Mouse (Mus musculus): ENCODE results near the gene Ahrr.

Gene Ahrr

DNA sequence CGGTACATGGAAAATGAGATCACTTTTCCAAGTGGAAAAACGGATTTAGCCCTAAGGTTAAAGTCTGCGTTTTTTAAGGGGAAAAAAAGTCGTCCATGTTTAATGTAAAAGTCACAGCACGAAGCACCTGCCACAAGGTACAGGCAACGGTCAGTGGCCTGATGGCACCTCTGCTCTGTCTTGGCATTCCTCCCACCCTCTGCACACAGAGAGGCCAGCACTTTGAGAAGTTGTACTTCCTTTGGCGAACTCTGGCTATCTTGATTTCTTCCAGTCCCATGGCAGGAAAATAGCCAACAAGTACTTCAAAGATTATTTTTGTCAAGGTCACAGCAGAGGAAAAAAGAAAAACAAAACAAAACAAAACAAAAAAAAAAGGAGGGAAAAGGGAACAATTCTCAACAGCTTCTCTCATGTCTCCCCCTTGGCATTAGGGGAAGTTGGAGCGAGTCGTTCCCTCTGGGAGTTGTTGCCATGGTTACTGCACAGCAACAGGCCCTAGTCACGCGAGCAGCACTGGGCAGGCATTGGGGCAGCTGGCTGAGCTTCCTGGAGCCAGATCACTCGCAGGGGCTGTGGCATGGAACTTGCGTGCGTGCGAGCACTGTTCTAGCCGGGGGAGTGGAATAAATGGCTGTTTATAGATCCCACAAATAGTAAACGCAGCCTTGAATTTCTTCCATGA, 46.8 kb downstream of the Ahrr start:
- DNase-seq (ENCODE audit: low spot score), result peak; percentile 71

- DNase-seq (ENCODE audit: low spot score), result no peak
Measured at GRCm38 (mm10) chr13:74237574-74237973, 54.6 kb downstream of the Ahrr start.

- DNase-seq (ENCODE audit: low spot score), result no peak
Measured at GRCm38 (mm10) chr13:74220659-74221058, 71.5 kb downstream of the Ahrr start.

DNA sequence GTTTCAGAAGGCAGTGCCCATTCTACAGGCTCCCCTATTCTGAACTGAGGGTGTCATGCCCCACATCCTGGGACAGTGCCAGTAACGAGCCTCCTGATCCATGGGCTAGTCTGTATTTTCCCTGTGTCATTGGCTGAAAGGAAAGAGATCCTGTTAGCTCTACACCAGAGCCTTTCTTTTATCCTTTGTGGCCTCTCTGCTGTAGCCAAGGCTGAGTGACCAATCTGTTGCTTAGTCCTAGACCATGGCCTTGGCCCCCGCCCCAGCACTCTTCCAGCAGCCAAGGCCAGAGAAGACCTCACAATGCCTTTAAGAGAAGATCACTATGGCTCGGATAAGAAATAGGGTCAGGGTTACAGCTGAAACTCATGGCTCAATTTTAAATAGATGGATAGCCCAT, 73.7 kb downstream of the Ahrr start:
- DNase-seq (ENCODE audit: low spot score), result no peak

DNA sequence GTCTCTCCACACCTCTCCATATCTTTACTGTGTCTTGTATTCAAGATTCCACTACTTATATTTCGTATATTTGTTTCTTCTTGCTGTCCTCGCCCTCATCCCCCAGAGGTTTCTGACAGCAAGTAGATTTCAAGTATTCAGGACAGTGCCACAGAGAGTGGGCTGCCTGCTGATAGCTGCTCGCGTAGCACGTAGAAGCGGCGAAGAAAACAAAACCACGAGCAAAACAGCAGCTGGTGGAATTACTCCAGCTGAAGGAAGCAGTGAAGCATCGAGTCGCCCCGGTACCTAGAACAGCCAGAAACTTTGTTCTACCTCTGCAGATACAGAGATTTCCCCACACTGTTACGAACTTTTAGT, 83.2 kb downstream of the Ahrr start:
- DNase-seq (ENCODE audit: low spot score), result no peak

DNA sequence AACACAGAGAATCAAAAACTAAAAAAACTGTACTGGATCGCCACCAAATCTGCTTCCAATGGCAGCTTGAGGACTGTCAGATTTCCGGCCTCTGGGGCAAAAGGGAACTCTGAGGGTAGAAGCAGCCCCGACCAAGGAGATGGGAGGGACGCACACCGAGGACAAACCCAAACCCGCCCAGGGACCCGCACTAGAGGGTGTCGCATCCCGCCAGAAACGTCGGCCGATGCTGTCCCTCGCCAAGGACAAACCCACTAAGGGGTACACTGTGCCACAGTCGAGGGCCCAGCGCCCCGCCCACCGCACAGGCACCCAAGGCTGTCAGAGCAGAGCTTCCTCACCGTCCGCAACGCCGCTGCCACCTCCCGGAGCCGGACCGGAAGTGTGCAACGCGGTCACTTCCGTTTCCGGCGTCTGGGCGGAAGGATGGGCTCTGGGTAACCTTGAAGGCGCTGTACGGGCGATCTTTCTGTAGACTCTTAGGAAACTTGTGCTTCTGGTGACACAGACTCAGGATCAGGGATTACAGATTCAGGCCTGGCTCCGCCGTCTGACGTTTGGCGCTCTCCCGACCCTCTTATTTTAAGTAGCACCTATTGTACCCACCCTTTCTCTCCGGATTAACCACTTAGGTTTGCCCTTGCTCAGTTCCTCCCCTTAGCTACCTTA, 83.7 kb downstream of the Ahrr start, which contains the start of gene Exoc3:
Gene Exoc3, minus strand, starts transcription at position 416 of the 669 bp plus-strand sequence.
- DNase-seq (ENCODE audit: low spot score), result peak; percentile 91

DNA sequence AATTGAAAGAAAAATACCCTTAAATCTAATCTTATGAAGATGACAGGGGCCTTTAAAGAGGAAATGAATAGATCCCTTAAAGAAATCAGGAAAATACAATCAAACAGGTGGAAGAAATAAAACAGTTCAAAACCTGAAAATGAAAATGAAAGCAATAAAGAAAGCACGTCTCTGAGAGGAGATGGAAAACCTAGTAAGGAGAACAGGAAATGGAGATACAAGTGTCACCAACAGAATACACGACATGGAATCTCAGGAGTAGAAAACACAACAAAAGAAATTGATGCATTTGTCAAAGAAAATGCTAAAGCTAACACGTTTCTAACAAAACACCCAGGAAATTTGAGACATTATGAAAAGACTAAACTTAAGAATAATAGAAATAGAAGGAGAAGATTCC, 95.7 kb downstream of the Ahrr start:
- DNase-seq (ENCODE audit: low spot score), result no peak

DNA sequence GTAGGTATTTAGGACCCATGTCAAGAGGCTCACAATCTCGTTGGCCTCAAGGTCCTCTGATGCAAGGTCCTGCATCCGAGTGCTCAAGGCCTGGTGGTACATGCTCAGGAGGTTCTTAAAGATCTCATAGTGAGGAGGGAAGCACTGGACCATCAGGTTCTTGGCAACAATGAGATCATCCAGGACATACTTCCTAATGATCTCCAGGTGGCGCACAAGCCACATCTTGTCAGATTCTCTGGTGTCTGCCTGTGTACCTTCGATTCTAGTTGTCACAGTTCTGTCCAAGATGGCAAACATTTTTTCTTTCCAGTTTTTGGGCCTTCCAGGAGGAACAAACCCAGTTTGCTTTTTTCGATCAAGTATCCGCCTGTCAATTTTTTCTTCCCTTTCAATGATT, 99.5 kb downstream of the Ahrr start:
- DNase-seq (ENCODE audit: low spot score), result no peak

- DNase-seq (ENCODE audit: low spot score), result no peak
Measured at GRCm38 (mm10) chr13:74183011-74183695, 109.0 kb downstream of the Ahrr start.

GRCm38 (mm10) chr13:74172036-74172435, 120.1 kb downstream of the Ahrr start:
- no peak for DNase-seq (ENCODE audit: low spot score)

DNA sequence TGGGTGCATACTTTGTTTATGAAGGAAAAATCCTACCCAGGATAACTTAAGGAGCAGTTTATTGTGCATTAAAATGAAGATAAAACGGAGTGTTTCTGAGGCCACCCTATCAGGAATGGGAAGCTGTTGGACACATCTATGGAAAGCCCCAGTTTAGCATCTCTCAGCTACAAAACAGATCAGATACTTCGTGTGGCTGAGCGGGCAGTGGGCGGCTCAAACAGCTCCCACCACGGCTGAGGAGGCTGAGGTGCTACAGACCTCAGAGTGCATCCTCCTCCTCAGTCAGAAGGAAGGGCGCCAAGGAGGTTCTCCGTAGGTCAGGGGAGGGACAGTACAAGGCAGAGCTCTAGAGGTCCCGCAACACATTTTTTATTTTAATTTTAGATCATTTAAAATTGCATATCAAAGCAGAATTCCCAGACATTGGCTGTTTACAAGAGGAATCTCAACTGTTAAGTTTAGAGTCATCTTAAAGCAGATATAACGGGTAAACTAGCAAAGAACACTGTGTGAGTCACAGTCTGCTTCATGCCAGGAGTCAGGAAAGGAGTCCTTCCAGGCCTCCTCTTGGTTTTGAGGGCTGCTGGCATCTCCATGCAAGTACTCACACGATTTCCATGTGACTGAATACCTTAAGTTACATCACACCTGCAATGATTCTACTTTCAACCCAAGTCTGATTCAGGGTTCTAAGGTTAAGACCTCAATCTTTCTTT, 122.5 kb downstream of the Ahrr start:
- DNase-seq (ENCODE audit: low spot score), result no peak

DNA sequence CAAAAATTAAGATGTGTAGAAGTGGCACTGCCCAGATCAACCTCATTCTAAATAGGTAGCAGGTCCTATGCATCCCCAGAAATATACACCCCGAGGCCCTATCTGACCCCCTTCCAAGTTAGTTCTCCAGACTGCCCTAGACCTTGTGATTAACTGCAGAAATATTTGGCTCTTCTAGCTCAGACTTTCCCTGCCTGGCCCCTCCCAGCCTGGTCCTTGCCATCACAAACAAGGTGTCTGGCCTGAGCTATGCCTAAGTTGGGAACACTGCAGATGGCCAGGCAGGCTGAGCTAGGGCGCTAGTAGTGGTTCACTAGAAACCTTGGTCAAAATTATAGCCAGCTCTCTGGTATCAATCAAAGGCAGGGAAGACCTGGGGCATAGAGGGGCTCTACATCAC, 124.6 kb downstream of the Ahrr start:
- no peak for DNase-seq (ENCODE audit: low spot score)

DNA sequence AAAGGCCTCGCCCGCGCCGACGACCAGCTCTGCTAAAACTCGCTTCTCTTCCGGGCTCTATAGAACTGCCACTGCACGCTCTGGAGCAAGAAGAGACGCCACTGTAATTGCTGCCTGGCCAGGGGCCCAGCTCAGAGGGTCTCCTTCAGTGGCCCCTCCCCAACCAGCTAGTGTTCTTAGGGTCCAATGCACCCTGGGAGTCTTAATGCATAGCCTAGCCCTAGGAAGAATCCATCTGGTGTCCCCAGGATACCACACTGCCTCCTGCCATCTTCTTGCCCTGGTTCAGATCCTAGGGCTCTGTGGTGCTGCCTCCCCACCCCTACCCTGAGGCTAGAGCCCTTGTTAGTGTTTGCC, 125.1 kb downstream of the Ahrr start:
- no peak for DNase-seq (ENCODE audit: low spot score)

GRCm38 (mm10) chr13:74166348-74167056, 125.6 kb downstream of the Ahrr start:
- peak; percentile 75 for DNase-seq (ENCODE audit: low spot score)

Measured in testis, postnatal 10 days (tissue).